Mouse (Mus musculus) cortical plate, adult 2 months (tissue): Measurements from ENCODE around the gene Ralgps2. TPM values are rescaled to one million over a fixed set of nuclear protein-coding genes. Genes with fewer than 3 reads are reported as not detected.

Source experiments
- H3K27ac ChIP-seq: fragments of 200-500 bp; 2 replicates; pipeline ENCODE4 v1.5.1; 2012; ENCODE audit warnings: low read length, control low read depth, inconsistent platforms; ENCODE audit not compliant: insufficient read depth
- H3K4me1 ChIP-seq: fragments of 200-500 bp; 2 replicates; pipeline ENCODE4 v1.6.1; 2011; ENCODE audit warnings: low read length; ENCODE audit not compliant: control insufficient read depth, insufficient read depth
- H3K4me3 ChIP-seq: fragments of 200-500 bp; 2 replicates; pipeline ENCODE4 v1.5.1; 2011; ENCODE audit warnings: mild to moderate bottlenecking, low read length, control low read depth; ENCODE audit not compliant: insufficient read depth
- CTCF ChIP-seq: fragments of 200-500 bp; IDR thresholded peaks from 2 replicates; pipeline ENCODE4 v1.5.1; 2011; ENCODE audit warnings: mild to moderate bottlenecking, control low read depth, low read length; ENCODE audit not compliant: insufficient read depth; ENCODE audit errors: extremely low read depth
- POLR2A ChIP-seq: fragments of 200-500 bp; IDR thresholded peaks from 2 replicates; pipeline ENCODE4 v1.6.1; 2011; ENCODE audit warnings: mild to moderate bottlenecking, low read length, control low read depth; ENCODE audit not compliant: insufficient read depth; ENCODE audit errors: extremely low read depth
- polyA plus RNA-seq: library from polyadenylated mRNA; depleted of rRNA; stranded (reverse); fragments of >200 nt; gene quantifications from 2 replicates; pipeline ENCODE4 v1.2.3, GENCODE M21; 2012

Gene Ralgps2
- polyA plus RNA-seq, 1 experiment = 17.9 TPM

GRCm38 (mm10) chr1:156954216-156954615 lies 14.8 kb upstream of the Ralgps2 start:
- TF ChIP-seq CTCF (no peak), POLR2A (no peak)
- no peaks in the 10 kb centered on the region for H3K4me1 ChIP-seq
- no peak overlapping the region for H3K4me3 ChIP-seq
- no peak overlapping the region for H3K27ac ChIP-seq

GRCm38 (mm10) chr1:156950354-156950753 lies 10.9 kb upstream of the Ralgps2 start:
- no peak overlapping the region for H3K4me3 ChIP-seq
- no peaks in the 10 kb centered on the region for H3K4me1 ChIP-seq
- no peak overlapping the region for H3K27ac ChIP-seq
- TF ChIP-seq POLR2A (no peak), CTCF (no peak)

GRCm38 (mm10) chr1:156940584-156940983 lies 1.2 kb upstream of the Ralgps2 start:
- TF ChIP-seq CTCF (no peak), POLR2A (no peak)
- Histone ChIP-seq H3K4me1 (peaks cover 1% of the 10 kb centered on the region; the same call in 1 of the 2 replicates), H3K4me3 (peak overlapping the region; percentile 98; the same call in 1 of the 2 replicates), H3K27ac (no peak overlapping the region)

DNA sequence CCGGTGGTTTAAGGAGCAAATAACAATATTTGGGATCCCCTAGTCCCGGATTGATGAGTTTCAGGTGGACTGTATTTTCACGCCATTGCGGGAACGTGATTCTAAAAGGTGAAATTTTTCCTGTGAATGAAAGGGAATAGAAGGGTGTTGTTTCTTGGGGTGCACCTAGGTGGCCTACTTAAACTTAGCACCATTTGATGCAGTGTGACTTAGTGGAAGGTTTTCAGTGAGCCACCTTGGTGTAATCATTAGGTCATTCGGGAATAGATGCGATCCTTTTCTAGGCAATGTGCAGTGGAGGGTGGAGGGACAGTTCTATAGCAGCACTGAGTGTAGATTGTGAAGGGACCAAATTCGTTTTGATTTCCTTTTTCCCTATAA lies 706 bp upstream of the Ralgps2 start:
- Histone ChIP-seq H3K27ac (0 out of 2 replicates have a peak overlapping the region, but pooled peaks have one; percentile 94), H3K4me3 (peak overlapping the region; percentile 98), H3K4me1 (peaks cover 1% of the 10 kb centered on the region; the same call in 1 of the 2 replicates)
- no peak for TF ChIP-seq POLR2A
- TF ChIP-seq CTCF = no peak

DNA sequence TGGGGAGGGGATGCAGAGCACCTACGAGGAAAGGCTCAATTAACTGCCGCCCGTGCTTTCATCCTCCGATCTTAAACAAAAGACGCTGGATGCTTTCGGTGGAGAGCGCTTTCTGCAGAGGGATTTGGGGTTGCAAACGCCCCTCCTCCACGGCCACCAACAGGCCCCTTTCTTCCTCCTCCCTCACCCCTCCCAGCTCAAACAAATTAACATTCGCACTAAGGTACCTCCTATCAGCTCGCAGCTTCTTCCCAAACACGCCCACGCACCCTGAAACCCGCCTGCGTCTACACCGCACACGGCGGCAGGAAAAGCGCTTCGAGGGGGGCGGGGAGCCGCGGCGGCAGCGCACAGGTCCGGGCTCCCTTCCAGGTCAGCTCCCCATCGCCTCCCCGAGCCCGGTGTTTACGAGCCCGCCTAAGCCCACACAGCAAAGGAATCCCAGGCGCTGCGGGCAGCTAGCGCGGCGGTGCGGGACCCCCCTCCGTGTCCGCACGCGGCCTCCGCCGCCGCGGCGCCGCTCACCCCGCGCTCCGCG lies 652 bp downstream of the Ralgps2 start:
- peak overlapping the region; percentile 88 for H3K27ac ChIP-seq
- peaks cover 1% of the 10 kb centered on the region; the same call in 1 of the 2 replicates for H3K4me1 ChIP-seq
- no peak for TF ChIP-seq POLR2A
- no peak for TF ChIP-seq CTCF
- H3K4me3 ChIP-seq = peak overlapping the region; percentile 98

GRCm38 (mm10) chr1:156937436-156937835 lies 2.0 kb downstream of the Ralgps2 start:
- H3K27ac ChIP-seq = no peak overlapping the region
- TF ChIP-seq CTCF = no peak
- no peak for TF ChIP-seq POLR2A
- peaks cover 1% of the 10 kb centered on the region; the same call in 1 of the 2 replicates for H3K4me1 ChIP-seq
- H3K4me3 ChIP-seq = no peak overlapping the region

- TF ChIP-seq POLR2A = no peak
- no peak for TF ChIP-seq CTCF
- no peak overlapping the region for H3K27ac ChIP-seq
- H3K4me3 ChIP-seq = no peak overlapping the region
- H3K4me1 ChIP-seq = no peaks in the 10 kb centered on the region; the same call in 1 of the 2 replicates
Observed at GRCm38 (mm10) chr1:156933712-156934111, 5.7 kb downstream of the Ralgps2 start.

DNA sequence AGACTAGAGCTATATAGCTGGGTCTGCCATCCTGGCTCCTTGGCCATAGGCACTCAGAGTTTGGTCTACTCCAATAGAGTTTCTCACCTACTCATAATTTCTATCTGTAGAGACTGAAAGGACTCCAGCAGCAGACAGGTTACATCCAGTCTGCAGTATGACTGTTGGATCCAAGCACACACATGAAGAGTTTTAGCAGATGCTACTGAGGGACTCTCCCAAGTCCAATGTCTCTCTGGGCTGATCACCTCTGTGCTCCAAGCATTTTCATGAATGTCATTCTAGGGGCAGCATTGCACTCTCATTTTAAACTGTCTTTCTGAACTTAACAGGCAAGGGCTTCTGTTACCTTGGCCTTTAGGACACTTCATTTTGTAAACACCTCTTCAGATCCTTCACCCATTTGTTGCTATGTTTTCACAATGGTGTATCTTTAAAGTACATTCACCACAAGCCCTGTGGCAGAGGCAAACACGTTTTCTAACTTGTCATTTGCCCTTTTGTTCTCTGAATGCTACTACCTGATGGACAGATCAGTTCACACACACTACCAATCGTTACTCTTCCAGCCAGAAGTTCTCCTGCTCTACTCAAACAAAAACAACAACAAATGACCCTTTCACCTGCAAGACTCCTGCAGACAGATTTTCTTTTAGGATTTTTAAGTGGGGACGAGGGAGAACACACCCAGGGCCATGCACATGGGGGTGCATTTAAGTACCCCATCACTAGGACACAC lies 7.2 kb downstream of the Ralgps2 start:
- Histone ChIP-seq H3K4me1 (no peaks in the 10 kb centered on the region), H3K4me3 (no peak overlapping the region), H3K27ac (no peak overlapping the region)
- TF ChIP-seq POLR2A (no peak), CTCF (no peak)

DNA sequence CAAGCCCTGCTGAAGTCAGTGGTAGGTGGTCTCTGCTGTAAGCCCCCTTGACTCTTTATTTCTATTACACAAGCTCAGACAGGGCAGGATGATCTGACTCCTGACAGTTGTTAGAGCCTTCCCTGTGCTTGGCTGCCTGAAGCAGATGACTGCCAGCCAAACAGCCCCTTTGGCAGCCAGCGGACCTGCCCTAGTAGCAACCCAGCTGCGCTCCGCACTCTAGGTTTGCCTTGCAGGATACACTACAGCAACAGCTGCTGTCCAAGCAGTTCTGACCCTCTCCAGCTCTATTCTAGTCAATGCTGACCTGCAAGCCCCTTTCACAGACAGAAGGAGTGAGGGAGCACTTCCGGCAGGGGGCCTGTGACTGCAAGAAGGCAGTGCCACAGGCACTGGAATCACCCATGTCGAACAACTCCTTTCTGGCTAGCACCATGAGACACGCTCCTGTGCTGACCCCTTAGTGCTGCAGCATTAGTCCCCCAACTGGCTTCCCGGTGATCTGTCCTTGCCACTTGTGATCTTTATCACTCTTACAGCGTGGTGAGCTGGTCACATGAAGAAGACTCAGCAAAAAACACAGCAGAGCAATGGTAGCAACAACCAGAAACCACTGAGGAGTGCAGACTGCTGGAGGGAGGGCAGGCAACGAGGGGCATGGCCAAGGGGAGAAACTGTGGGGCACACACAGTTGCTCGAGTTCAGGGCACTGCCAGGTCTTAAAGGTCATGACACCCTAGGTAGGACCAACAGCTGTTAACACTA lies 8.1 kb downstream of the Ralgps2 start:
- no peak overlapping the region for H3K27ac ChIP-seq
- H3K4me1 ChIP-seq = no peaks in the 10 kb centered on the region
- TF ChIP-seq POLR2A = no peak
- no peak overlapping the region for H3K4me3 ChIP-seq

DNA sequence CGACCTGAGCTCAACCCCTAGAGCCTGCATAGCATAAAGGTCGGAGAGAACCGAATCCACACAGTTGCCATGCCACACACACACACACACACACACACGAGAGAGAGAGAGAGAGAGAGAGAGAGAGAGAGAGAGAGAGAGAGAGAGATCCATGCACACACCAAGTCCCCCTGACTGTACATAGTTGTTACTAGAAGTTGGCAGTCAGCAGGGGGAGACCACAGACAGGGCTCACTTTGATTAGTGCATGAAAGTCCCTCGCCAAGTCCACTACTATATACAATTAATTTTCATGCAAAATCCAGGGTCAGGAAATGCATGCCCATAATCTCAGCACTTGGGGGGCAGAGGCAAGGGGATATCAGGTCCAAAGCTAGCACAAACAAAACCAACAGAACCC lies 9.2 kb downstream of the Ralgps2 start:
- Histone ChIP-seq H3K27ac (no peak overlapping the region), H3K4me1 (no peaks in the 10 kb centered on the region), H3K4me3 (no peak overlapping the region)
- TF ChIP-seq POLR2A (no peak), CTCF (no peak)
